Mouse (Mus musculus): ENCODE data around the gene Lipc.

- TF ChIP-seq CTCF (IDR thresholded peaks at IDR 0.05; ENCODE audit: low read depth, low read length) (no peak), TAL1 (conservative IDR thresholded peaks at IDR 0.05; ENCODE audit: low read depth, low read length) (no peak), POLR2AphosphoS5 (IDR thresholded peaks at IDR 0.05; ENCODE audit: insufficient replicate concordance, low read depth, low read length) (no peak)
These were observed 13.2 kb downstream of the Lipc start for GRCm38 (mm10) chr9:70938850-70939249.
